Mouse (Mus musculus): ENCODE data around the gene Erc2.

Erc2 gene

DNA sequence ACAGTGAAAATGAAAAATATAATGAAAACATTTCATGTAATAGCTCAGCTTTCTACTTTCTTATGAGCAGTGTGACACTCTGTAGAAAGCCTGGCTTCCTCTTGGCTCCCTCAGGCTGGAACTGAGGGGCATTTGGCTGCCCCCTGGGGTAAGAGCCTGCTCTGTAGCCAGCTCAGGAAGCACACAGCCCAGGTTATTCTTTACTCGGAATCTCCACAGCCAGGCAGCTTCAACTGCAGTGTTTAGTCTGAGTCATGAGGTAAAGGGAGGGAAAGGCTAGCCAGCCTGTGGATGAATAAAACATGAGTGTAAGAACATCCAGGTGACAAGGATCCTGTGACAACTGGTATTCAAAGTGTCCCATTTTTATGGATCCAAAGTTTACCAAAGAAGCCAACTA is 323.0 kb downstream of the Erc2 start:
- DNase-seq (ENCODE audit: low read depth, low spot score), result no peak

- peak; percentile 64 for DNase-seq (ENCODE audit: low read depth, low spot score)
Observed at GRCm38 (mm10) chr14:27946211-27946610, 324.0 kb downstream of the Erc2 start.

DNA sequence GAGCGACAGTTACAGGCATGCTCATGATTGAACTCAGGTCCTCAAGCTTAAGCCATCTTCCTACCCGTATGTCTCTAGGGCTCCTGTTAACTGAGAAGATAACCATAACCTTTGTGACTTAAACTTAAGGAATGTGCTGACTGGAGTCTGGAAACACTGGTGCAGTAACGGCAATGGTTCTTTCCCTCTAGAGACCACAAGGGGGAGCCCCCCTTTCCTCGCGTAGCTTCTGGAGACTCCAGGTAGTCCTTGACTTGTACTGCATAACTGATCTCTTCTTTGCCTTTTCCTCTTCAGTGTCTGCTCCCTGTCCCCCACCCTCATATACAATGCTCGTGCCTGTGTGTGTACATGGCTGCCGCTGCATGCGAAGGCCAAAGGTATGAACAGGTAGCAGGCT is 326.2 kb downstream of the Erc2 start:
- DNase-seq (ENCODE audit: low read depth, low spot score), result no peak

DNA sequence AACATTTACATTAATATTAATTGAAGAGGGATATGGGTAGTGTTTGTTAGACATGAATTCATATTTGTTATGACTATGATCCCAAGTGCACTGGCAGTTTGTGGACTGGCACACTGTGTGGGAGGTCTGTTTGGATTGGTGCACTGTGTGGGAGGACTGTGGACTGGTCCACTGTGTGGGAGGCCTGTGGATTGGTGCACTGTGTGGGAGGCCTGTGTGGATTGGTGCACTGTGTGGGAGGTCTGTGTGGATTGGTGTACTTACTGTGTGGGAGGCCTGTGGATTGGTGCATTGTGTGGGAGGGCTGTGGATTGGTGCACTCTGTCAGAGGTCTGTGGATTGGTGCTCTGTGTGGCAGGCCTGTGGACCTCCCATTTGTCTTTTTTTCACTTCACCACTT is 331.6 kb downstream of the Erc2 start:
- no peak for DNase-seq (ENCODE audit: low read depth, low spot score)

GRCm38 (mm10) chr14:27956801-27957200 is 334.6 kb downstream of the Erc2 start:
- DNase-seq (ENCODE audit: low read depth, low spot score), result peak; percentile 51

- DNase-seq (ENCODE audit: low read depth, low spot score), result no peak
Observed at GRCm38 (mm10) chr14:27973701-27974100, 351.5 kb downstream of the Erc2 start.

GRCm38 (mm10) chr14:27975661-27976060 is 353.4 kb downstream of the Erc2 start:
- DNase-seq (ENCODE audit: low read depth, low spot score), result no peak

- no peak for DNase-seq (ENCODE audit: low read depth, low spot score)
Observed at GRCm38 (mm10) chr14:27984758-27985157, 362.5 kb downstream of the Erc2 start.

- peak; percentile 18 for DNase-seq (ENCODE audit: low read depth, low spot score)
Observed at GRCm38 (mm10) chr14:27985201-27985600, 363.0 kb downstream of the Erc2 start.

DNA sequence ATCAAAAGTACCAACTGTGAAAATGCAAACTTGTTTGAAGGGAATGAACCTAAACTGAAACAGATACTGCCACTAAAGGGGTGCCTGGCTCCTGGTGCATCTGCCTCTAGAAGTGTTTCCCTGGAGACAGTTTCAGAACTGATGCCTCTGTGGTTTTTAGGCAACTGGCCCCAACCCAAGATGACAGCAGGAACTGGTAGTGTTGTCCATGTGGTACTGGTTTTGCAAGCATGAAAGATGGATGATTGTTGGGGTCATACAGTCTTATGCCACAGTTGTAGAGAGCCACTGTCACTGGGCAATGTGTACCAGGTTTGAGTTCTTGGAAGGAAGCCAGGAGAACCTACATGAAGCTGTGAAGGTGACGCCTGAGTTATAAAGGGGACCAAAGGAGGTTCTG is 365.2 kb downstream of the Erc2 start:
- DNase-seq (ENCODE audit: low read depth, low spot score), result no peak

DNA sequence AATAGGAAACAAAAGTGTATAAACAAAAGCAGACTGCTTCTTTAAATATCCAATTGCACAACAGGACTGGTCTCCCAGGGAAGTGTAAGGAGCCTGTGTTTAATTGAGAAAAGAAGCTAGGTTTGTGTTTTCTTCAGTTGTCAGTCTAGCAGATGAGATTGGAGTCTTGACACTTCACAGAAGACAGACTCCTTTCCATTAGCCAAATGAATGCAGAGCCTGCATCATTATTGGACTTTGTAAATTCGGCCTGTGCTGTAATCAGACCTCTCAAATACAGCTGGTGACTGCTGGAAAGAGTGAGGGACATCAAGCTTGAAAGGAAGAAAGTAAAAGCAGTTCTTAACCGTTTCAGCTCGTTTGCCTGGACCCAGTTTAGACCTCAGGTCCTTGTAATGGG is 376.3 kb downstream of the Erc2 start:
- no peak for DNase-seq (ENCODE audit: low read depth, low spot score)

DNA sequence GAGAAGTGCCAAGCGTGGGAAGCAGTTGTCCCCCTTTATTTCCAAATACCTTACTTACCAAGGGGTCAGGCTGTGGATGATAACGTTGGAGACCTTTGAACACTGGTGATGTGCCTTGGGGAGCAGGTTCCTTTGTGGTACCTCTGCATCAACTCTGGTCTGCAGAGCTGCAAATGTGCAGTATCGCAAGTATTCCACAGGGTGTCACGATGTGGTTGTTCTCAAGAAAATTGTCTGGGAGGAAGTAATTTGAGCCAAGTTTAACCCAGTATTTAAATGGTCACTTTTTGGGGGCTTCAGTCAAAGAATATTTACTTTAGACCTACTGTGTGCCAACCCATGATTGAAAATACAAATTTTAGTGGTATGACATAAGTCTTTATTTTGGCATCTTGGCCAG is 381.8 kb downstream of the Erc2 start:
- DNase-seq (ENCODE audit: low read depth, low spot score), result no peak

GRCm38 (mm10) chr14:28010536-28011280 is 388.5 kb downstream of the Erc2 start:
- no peak for DNase-seq (ENCODE audit: low read depth, low spot score)

- DNase-seq (ENCODE audit: low read depth, low spot score), result no peak
Observed at GRCm38 (mm10) chr14:28023199-28023598, 401.0 kb downstream of the Erc2 start.

DNA sequence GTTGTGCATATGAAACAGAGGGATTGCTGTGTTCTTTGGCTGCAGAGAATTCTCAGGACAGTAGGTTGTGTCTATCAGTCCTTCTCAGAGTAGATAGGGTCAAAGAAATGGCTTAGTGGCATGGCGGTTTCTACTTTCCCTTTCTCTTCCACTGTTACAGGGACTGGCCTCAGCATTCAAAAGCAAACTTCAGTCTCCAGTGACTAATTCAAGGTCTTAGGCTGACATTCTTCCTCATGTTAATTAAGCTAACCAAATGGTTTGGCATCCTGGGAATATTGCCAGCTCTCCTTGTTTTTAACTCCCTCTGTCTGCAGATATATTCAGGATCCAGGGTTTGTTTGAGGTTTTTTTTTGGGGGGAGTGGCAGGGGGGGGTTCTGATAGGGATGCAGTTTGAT is 408.6 kb downstream of the Erc2 start:
- no peak for DNase-seq (ENCODE audit: low read depth, low spot score)

DNA sequence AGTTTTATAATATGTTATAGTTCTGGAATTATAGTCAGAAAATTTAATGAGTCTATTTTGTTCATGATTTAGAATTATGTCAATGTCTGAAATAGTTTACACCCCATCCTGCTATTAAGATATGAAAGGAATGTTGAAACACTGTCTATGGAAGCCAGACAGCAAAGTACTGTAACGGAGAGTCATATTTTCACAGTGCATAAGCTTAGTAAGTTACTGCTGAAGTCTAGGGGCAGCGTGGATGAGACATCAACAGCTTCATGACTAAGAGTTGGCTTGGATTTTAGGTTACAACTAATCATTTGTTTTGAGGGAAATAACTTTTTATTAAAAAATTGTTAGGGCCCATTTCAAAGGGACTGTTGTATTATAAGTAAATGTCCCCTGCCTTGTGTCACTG is 412.8 kb downstream of the Erc2 start:
- no peak for DNase-seq (ENCODE audit: low read depth, low spot score)

DNA sequence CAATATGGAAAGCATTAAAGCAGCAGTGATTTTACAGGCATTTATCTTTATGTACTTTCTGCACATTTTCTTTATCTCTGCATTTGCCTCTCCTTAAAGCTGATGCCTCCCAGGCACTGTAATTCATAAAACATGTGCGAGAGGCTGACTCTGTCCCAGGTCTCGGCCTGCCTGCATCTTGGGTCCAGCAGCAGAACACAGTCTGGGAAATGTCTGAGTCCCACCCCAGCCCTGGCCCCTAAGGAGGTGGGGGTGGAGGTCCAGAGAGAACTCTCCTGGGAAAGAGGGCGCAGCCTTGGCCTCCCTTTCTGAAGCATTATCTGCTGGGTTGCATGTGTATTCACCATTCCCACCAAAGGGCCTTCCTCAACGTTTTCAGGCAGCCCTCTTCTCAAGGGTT is 420.9 kb downstream of the Erc2 start:
- no peak for DNase-seq (ENCODE audit: low read depth, low spot score)

DNA sequence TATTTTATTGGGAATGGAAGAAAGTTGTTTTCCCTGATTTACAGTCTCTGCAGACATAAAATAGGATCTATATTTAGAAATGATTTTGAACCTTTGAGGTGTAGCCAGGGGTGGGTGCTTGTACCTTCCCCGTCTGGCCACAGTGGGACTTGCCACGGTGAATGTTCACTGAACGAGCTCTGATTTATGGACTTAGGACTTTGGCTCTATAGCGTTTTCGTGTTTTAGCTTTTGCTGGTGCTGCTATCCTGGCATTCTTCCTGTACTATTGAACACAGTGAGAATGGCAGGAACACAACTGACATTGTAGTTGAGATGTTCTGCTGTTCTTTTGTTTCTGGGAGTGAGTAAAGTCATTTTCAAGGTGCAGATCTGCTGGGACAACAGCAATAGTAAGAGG is 429.4 kb downstream of the Erc2 start:
- no peak for DNase-seq (ENCODE audit: low read depth, low spot score)

GRCm38 (mm10) chr14:28057159-28057884 is 435.1 kb downstream of the Erc2 start:
- DNase-seq (ENCODE audit: low read depth, low spot score), result no peak

DNA sequence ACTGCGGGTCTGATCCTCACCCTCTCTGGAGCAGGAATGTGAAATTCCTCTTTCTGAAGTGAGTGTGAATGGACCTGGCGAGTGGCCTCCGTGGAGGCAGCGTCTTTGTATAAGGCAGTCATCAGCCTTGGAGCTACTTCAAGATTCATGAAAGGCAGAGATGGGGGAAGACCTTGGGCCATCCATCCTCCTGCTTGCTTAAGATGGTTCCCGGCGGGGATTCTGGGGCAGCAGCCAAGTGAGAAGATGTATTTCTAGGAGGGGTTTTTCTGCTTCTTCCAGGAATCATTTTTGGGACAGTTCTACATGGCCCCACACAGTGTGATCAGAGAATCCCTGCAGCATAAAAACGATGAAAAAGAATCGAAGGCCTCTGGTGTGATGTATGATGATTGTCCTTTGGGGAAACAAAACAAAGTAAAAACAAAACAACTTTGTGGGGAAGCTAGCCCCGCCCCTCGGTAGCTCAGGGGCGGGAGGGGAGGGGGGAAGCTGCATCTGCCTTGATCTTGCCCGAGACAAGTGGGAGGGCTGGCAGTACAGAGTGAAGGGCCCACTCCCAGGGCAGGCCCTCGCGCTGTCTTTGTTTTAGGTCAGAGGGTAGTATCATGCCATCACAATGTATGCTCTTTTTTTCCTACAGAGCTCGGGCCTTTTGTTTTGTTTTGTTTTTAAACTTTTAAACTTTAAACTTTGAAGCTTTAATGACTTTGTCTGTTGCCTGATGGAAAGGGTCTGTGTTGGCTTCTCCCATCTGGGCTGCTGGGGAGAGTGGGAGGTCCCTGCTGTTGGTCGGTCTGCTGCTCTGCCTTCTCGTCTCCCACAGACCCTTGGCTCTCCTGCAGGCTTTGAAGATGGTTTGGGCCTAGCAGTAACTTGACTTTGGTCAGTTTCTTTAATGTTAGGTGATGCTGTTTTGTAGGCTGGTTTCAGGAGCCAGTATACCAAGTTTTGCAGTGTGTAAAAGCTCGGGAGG is 435.9 kb downstream of the Erc2 start:
- DNase-seq (ENCODE audit: low read depth, low spot score), result peak; percentile 9

- no peak for DNase-seq (ENCODE audit: low read depth, low spot score)
Observed at GRCm38 (mm10) chr14:28060891-28061290, 438.7 kb downstream of the Erc2 start.
